Mouse (Mus musculus) urinary bladder, adult 2 months (tissue): ENCODE results near the gene Smim8. TPM values are rescaled to one million over a fixed set of nuclear protein-coding genes. Genes with fewer than 3 reads are reported as not detected.

Experiments
- DNase-seq: peaks from one replicate; pipeline ENCODE4 v3.0.0; 2022; ENCODE audit warnings: low spot score
- polyA plus RNA-seq: library from polyadenylated mRNA; depleted of rRNA; stranded (reverse); fragments of >200 nt; gene quantifications from 2 replicates; pipeline ENCODE4 v1.2.3, GENCODE M21; 2012; rRNA removed

Gene Smim8
- polyA plus RNA-seq, 1 experiment = 32.1 TPM

DNA sequence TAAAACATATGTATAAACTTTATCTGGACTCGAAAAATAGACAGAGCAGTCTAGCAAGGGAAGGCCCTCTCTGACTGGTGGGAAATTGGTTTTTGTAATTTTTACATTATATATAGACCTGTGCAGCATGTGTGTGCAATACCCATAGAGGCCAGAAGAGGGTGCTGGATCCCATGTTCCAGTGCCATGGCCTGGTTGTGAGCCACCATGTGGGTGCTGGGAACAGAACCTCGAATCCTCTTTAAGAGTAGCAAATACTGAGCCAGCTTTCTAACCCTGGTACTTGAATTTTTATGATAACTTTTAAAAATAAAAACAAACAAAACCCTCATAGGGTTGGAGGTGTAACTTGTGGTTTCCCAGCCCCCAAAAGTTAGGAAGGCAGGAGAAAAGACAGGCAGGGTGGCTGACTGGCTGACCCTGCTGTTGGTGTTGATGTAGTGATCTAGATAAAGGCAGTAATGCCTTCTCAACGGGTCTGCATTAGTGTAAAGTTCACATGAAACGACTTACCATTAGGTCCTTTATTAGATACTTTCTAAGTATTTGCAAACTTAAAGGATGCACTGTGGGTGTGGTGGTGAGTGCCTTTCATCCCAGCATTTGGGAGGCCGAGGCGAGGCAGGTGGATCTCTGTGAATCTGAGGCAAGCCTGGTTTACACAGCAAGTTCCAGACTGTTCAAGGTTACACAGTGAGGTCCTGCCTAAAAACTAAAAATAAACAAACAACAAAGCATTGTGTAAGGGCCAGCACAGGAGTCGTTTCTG lies 57.9 kb downstream of the Smim8 start:
- no peak for DNase-seq

- DNase-seq = no peak
Observed at GRCm38 (mm10) chr4:34719421-34719820, 58.8 kb downstream of the Smim8 start.

Other genes starting within 250 kb of the Smim8 start
- gene Akirin2, start 227.5 kb downstream of the Smim8 start, polyA plus RNA-seq = 50.6 and 55.6 TPM in 2 replicates
- gene Orc3, start 163.5 kb downstream of the Smim8 start, polyA plus RNA-seq = 34.3 and 35.3 TPM in 2 replicates
- 27.7 and 34.6 TPM in 2 replicates for gene Rars2, start 163.5 kb downstream of the Smim8 start, polyA plus RNA-seq
- 28.1 and 32.5 TPM in 2 replicates for gene Slc35a1, start 91.0 kb downstream of the Smim8 start, polyA plus RNA-seq
- gene Cfap206, start 48.2 kb downstream of the Smim8 start, polyA plus RNA-seq = 0.62 and 1.2 TPM in 2 replicates
- not detected in 2 replicates for gene Gm136, start 22.2 kb downstream of the Smim8 start, polyA plus RNA-seq
- gene Zfp292, start 104.5 kb upstream of the Smim8 start, polyA plus RNA-seq = 5.8 and 7.9 TPM in 2 replicates
- gene Cga, start 115.4 kb upstream of the Smim8 start, polyA plus RNA-seq = not detected in 2 replicates